Mouse (Mus musculus) intestine, embryonic 15.5 days (tissue): Measurements from ENCODE around the gene Dusp8. TPM values are rescaled to one million over a fixed set of nuclear protein-coding genes. Genes with fewer than 3 reads are reported as not detected.

ENCODE experiments used
- ATAC-seq: fragments of 200-750 bp; cut with Nextera tagmentation; 2 replicates; pipeline ENCODE4 v1.8.0; 2017; ENCODE audit warnings: moderate TSS enrichment, moderate library complexity
- H3K27ac ChIP-seq: fragments of 300-500 bp; sonication (generic); 2 replicates; pipeline ENCODE4 v1.5.1; 2015; ENCODE audit warnings: mild to moderate bottlenecking, inconsistent platforms
- H3K27me3 ChIP-seq: fragments of 300-500 bp; sonication (generic); replicated peaks from 2 replicates; pipeline ENCODE4 v1.6.1; 2015; ENCODE audit warnings: inconsistent platforms
- H3K36me3 ChIP-seq: fragments of 300-500 bp; sonication (generic); 2 replicates; pipeline ENCODE4 v1.6.1; 2015; ENCODE audit warnings: inconsistent platforms
- H3K4me1 ChIP-seq: fragments of 300-500 bp; sonication (generic); replicated peaks from 2 replicates; pipeline ENCODE4 v1.6.1; 2015; ENCODE audit warnings: inconsistent platforms
- H3K4me2 ChIP-seq: fragments of 300-500 bp; sonication (generic); replicated peaks from 2 replicates; pipeline ENCODE4 v1.6.1; 2015; ENCODE audit warnings: mild to moderate bottlenecking, inconsistent platforms
- H3K4me3 ChIP-seq: fragments of 300-500 bp; sonication (generic); replicated peaks from 2 replicates; pipeline ENCODE4 v1.5.1; 2015; ENCODE audit warnings: inconsistent platforms
- H3K9ac ChIP-seq: fragments of 300-500 bp; sonication (generic); 2 replicates; pipeline ENCODE4 v1.6.1; 2015; ENCODE audit warnings: inconsistent platforms
- H3K9me3 ChIP-seq: fragments of 300-500 bp; sonication (generic); 2 replicates; pipeline ENCODE4 v1.6.1; 2016; ENCODE audit warnings: inconsistent platforms
- WGBS: fragments of 180-500 bp; shearing (Covaris S2); methylation state at CpG from one replicate; pipeline ENCODE4 v1.1.7; 2015; 5-methylcytosine and 5-hydroxymethylcytosine counted together
- polyA plus RNA-seq: library from polyadenylated mRNA; unstranded; fragments of >200 nt; fragmentation: Nextera tagmentation; extraction: Ambion mirVana; gene quantifications from 2 replicates; pipeline ENCODE4 v1.2.1, GENCODE M21; 2015

Gene Dusp8
- polyA plus RNA-seq, 1 experiment from 2014 or later, result 6.6 TPM

- Histone ChIP-seq H3K27ac (peak overlapping the region; percentile 57; the same call in 1 of the 2 replicates), H3K9me3 (no peaks in the 10 kb centered on the region), H3K27me3 (peaks cover 46% of the 10 kb centered on the region), H3K4me1 (peaks cover 14% of the 10 kb centered on the region; the same call in 1 of the 2 replicates), H3K4me2 (peak overlapping the region; percentile 98), H3K36me3 (no peaks in the 10 kb centered on the region), H3K9ac (peak overlapping the region; percentile 80), H3K4me3 (peak overlapping the region; percentile 77)
- peak; percentile 73 for ATAC-seq
- under 1% methylated on average over 89 of the region's 89 CpGs for WGBS
These were observed 1.1 kb downstream of the Dusp8 start for GRCm38 (mm10) chr7:142094301-142095143.

- Histone ChIP-seq H3K4me3 (peak overlapping the region; percentile 77), H3K27me3 (peaks cover 46% of the 10 kb centered on the region), H3K27ac (no peak overlapping the region), H3K9me3 (no peaks in the 10 kb centered on the region), H3K9ac (peak overlapping the region; percentile 80), H3K4me1 (peaks cover 20% of the 10 kb centered on the region), H3K4me2 (peak overlapping the region; percentile 98), H3K36me3 (no peaks in the 10 kb centered on the region)
- ATAC-seq, result no peak
- 33% methylated on average over 6 of the region's 6 CpGs for WGBS
These were observed 1.9 kb downstream of the Dusp8 start for GRCm38 (mm10) chr7:142093696-142094240.

- H3K4me3 ChIP-seq, result no peak overlapping the region
- WGBS, result 71% methylated on average over 1 of the region's 1 CpGs
- no peaks in the 10 kb centered on the region for H3K36me3 ChIP-seq
- H3K4me1 ChIP-seq, result peaks cover 23% of the 10 kb centered on the region
- no peak for ATAC-seq
- no peak overlapping the region; the same call in 1 of the 2 replicates for H3K9ac ChIP-seq
- no peaks in the 10 kb centered on the region for H3K9me3 ChIP-seq
- H3K4me2 ChIP-seq, result no peak overlapping the region; the same call in 1 of the 2 replicates
- H3K27me3 ChIP-seq, result peaks cover 46% of the 10 kb centered on the region
- H3K27ac ChIP-seq, result no peak overlapping the region
These were observed 2.7 kb downstream of the Dusp8 start for GRCm38 (mm10) chr7:142092991-142093390.

- Histone ChIP-seq H3K27ac (no peak overlapping the region), H3K27me3 (peaks cover 39% of the 10 kb centered on the region), H3K4me2 (no peak overlapping the region; the same call in 1 of the 2 replicates), H3K9ac (no peak overlapping the region), H3K9me3 (no peaks in the 10 kb centered on the region), H3K4me1 (peaks cover 23% of the 10 kb centered on the region), H3K4me3 (no peak overlapping the region), H3K36me3 (no peaks in the 10 kb centered on the region; the same call in 1 of the 2 replicates)
- no peak for ATAC-seq
- WGBS, result 16% methylated on average over 4 of the region's 4 CpGs
These were observed 3.8 kb downstream of the Dusp8 start for GRCm38 (mm10) chr7:142091848-142092247.

- no peak for ATAC-seq
- Histone ChIP-seq H3K4me2 (no peak overlapping the region), H3K4me1 (peaks cover 18% of the 10 kb centered on the region), H3K4me3 (no peak overlapping the region), H3K36me3 (peaks cover 4% of the 10 kb centered on the region), H3K9ac (no peak overlapping the region), H3K27me3 (peaks cover 24% of the 10 kb centered on the region), H3K27ac (0 out of 2 replicates have a peak overlapping the region, but pooled peaks have one; percentile 6), H3K9me3 (no peaks in the 10 kb centered on the region)
- 65% methylated on average over 17 of the region's 17 CpGs for WGBS
These were observed 5.8 kb downstream of the Dusp8 start for GRCm38 (mm10) chr7:142089648-142090447.

GRCm38 (mm10) chr7:142088886-142089285 is 6.8 kb downstream of the Dusp8 start:
- peak; percentile 68 for ATAC-seq
- no peak overlapping the region for H3K27ac ChIP-seq

GRCm38 (mm10) chr7:142087069-142087652 is 8.5 kb downstream of the Dusp8 start:
- Histone ChIP-seq H3K36me3 (peaks cover 7% of the 10 kb centered on the region), H3K4me1 (peaks cover 26% of the 10 kb centered on the region), H3K27ac (no peak overlapping the region), H3K4me3 (no peak overlapping the region), H3K27me3 (peaks cover 27% of the 10 kb centered on the region), H3K4me2 (no peak overlapping the region), H3K9ac (no peak overlapping the region), H3K9me3 (no peaks in the 10 kb centered on the region)
- peak; percentile 67; the same call in 1 of the 2 replicates for ATAC-seq
- WGBS, result 93% methylated on average over 1 of the region's 1 CpGs

More at GRCm38 (mm10) chr7:142088886-142089285, 6.8 kb downstream of the Dusp8 start:
- Histone ChIP-seq H3K4me3 (no peak overlapping the region), H3K9ac (no peak overlapping the region), H3K9me3 (no peaks in the 10 kb centered on the region), H3K27me3 (peaks cover 18% of the 10 kb centered on the region), H3K4me1 (peaks cover 21% of the 10 kb centered on the region), H3K36me3 (peaks cover 4% of the 10 kb centered on the region), H3K4me2 (no peak overlapping the region)
- 18% methylated on average over 5 of the region's 5 CpGs for WGBS

- Histone ChIP-seq H3K9ac (no peak overlapping the region), H3K27me3 (peaks cover 27% of the 10 kb centered on the region), H3K27ac (no peak overlapping the region), H3K9me3 (no peaks in the 10 kb centered on the region), H3K4me3 (no peak overlapping the region), H3K4me1 (peaks cover 31% of the 10 kb centered on the region), H3K36me3 (peaks cover 7% of the 10 kb centered on the region), H3K4me2 (no peak overlapping the region)
- 76% methylated on average over 4 of the region's 4 CpGs for WGBS
- ATAC-seq, result no peak
These were observed 9.3 kb downstream of the Dusp8 start for GRCm38 (mm10) chr7:142086159-142086905.

- H3K27ac ChIP-seq, result peak overlapping the region; percentile 23; the same call in 1 of the 2 replicates
- no peak overlapping the region for H3K4me3 ChIP-seq
- H3K4me2 ChIP-seq, result no peak overlapping the region
- H3K9me3 ChIP-seq, result no peaks in the 10 kb centered on the region
- whole genome bisulfite sequencing, result 46% methylated on average over 3 of the region's 3 CpGs
- no peak for ATAC-seq
- peaks cover 36% of the 10 kb centered on the region for H3K27me3 ChIP-seq
- H3K9ac ChIP-seq, result no peak overlapping the region
- peaks cover 31% of the 10 kb centered on the region for H3K4me1 ChIP-seq
- peaks cover 7% of the 10 kb centered on the region for H3K36me3 ChIP-seq
These were observed 10.8 kb downstream of the Dusp8 start for GRCm38 (mm10) chr7:142084820-142085219.

- Histone ChIP-seq H3K27me3 (peaks cover 36% of the 10 kb centered on the region), H3K9me3 (no peaks in the 10 kb centered on the region), H3K27ac (peak overlapping the region; percentile 23), H3K4me3 (no peak overlapping the region), H3K9ac (no peak overlapping the region), H3K36me3 (peaks cover 7% of the 10 kb centered on the region), H3K4me2 (no peak overlapping the region), H3K4me1 (peaks cover 27% of the 10 kb centered on the region)
- WGBS, result 41% methylated on average over 5 of the region's 5 CpGs
- no peak for ATAC-seq
These were observed 11.2 kb downstream of the Dusp8 start for GRCm38 (mm10) chr7:142084395-142084794.

GRCm38 (mm10) chr7:142083588-142084317 is 11.9 kb downstream of the Dusp8 start:
- peak overlapping the region; percentile 23 for H3K27ac ChIP-seq

More at GRCm38 (mm10) chr7:142083588-142084317, 11.9 kb downstream of the Dusp8 start:
- H3K4me1 ChIP-seq, result peaks cover 22% of the 10 kb centered on the region
- 32% methylated on average over 12 of the region's 12 CpGs for WGBS
- no peak overlapping the region for H3K4me2 ChIP-seq
- H3K27me3 ChIP-seq, result peaks cover 36% of the 10 kb centered on the region
- no peak overlapping the region for H3K9ac ChIP-seq
- no peak; the same call in 1 of the 2 replicates for ATAC-seq
- no peak overlapping the region for H3K4me3 ChIP-seq
- no peaks in the 10 kb centered on the region for H3K9me3 ChIP-seq
- peaks cover 7% of the 10 kb centered on the region for H3K36me3 ChIP-seq
